Mouse (Mus musculus) liver, embryonic 13.5 days (tissue): ENCODE results near the gene Ptprr. TPM values are rescaled to one million over a fixed set of nuclear protein-coding genes. Genes with fewer than 3 reads are reported as not detected.

Source experiments
- ATAC-seq: fragments of 200-750 bp; cut with Nextera tagmentation; 2 replicates; pipeline ENCODE4 v1.8.0; 2017; ENCODE audit warnings: low read depth, mild to moderate bottlenecking, moderate number of reproducible peaks, moderate library complexity
- DNase-seq: peaks from one replicate; pipeline ENCODE4 v3.0.0; 2022
- H3K27ac ChIP-seq: fragments of 300-500 bp; sonication (generic); 2 replicates; pipeline ENCODE4 v1.5.1; 2015; ENCODE audit warnings: moderate library complexity, mild to moderate bottlenecking, inconsistent platforms
- H3K27me3 ChIP-seq: fragments of 300-500 bp; sonication (generic); 2 replicates; pipeline ENCODE4 v1.6.1; 2015; ENCODE audit warnings: mild to moderate bottlenecking, inconsistent platforms
- H3K36me3 ChIP-seq: fragments of 300-500 bp; sonication (generic); 2 replicates; pipeline ENCODE4 v1.6.1; 2015; ENCODE audit warnings: mild to moderate bottlenecking, inconsistent platforms
- H3K4me1 ChIP-seq: fragments of 300-500 bp; sonication (generic); replicated peaks from 2 replicates; pipeline ENCODE4 v1.6.1; 2015; ENCODE audit warnings: inconsistent platforms
- H3K4me2 ChIP-seq: fragments of 300-500 bp; sonication (generic); 2 replicates; pipeline ENCODE4 v1.6.1; 2015; ENCODE audit warnings: inconsistent platforms, mild to moderate bottlenecking, moderate library complexity
- H3K4me3 ChIP-seq: fragments of 300-500 bp; sonication (generic); replicated peaks from 2 replicates; pipeline ENCODE4 v1.5.1; 2015; ENCODE audit warnings: mild to moderate bottlenecking, inconsistent platforms
- H3K9ac ChIP-seq: fragments of 300-500 bp; sonication (generic); 2 replicates; pipeline ENCODE4 v1.6.1; 2015; ENCODE audit warnings: mild to moderate bottlenecking, inconsistent platforms
- H3K9me3 ChIP-seq: fragments of 300-500 bp; sonication (generic); replicated peaks from 2 replicates; pipeline ENCODE4 v1.6.1; 2016; ENCODE audit warnings: inconsistent platforms
- WGBS: fragments of 180-500 bp; shearing (Covaris S2); methylation state at CpG from one replicate; pipeline ENCODE4 v1.1.7; 2015; ENCODE audit not compliant: insufficient replicate concordance; 5-methylcytosine and 5-hydroxymethylcytosine counted together
- polyA plus RNA-seq: library from polyadenylated mRNA; unstranded; fragments of >200 nt; fragmentation: Nextera tagmentation; extraction: Ambion mirVana; gene quantifications from 2 replicates; pipeline ENCODE4 v1.2.1, GENCODE M21; 2015

Ptprr gene
- polyA plus RNA-seq, 1 experiment from 2014 or later, result 0.14 TPM

DNA sequence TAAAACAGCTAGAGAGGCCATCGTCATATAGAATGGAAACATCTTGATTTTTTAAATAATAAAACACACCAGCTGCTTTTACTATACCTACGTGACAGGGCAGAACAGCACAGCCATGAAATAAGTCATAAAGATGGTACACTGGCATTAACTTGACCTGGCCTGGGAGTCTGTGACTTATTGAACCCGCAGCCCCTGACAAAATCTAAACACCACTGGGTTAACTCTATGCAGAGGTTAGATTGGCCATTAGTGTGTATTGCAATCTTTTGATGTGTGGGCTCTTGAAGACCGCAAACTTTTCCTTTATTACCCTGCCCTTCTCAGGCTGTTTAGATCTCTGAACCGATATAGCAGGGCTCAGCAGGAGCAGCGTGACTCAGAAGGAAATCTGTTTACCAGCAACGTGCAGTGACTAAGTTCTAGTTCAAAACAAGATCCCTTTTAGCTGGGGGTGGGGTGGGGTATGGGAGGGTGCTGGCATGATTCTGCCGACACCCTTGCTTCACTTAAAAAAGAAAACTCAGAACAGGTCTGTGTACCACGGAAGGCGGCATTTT lies 157.4 kb downstream of the Ptprr start:
- Histone ChIP-seq H3K36me3 (no peaks in the 10 kb centered on the region), H3K9ac (no peak overlapping the region), H3K4me2 (no peak overlapping the region), H3K27me3 (0 out of 2 replicates have a peak, but pooled peaks cover 6% of the 10 kb centered on the region), H3K4me3 (no peak overlapping the region), H3K9me3 (no peaks in the 10 kb centered on the region), H3K4me1 (no peaks in the 10 kb centered on the region), H3K27ac (no peak overlapping the region)
- DNase-seq (no peak), ATAC-seq (no peak)
- WGBS, result 37% methylated on average over 10 of the region's 10 CpGs

DNA sequence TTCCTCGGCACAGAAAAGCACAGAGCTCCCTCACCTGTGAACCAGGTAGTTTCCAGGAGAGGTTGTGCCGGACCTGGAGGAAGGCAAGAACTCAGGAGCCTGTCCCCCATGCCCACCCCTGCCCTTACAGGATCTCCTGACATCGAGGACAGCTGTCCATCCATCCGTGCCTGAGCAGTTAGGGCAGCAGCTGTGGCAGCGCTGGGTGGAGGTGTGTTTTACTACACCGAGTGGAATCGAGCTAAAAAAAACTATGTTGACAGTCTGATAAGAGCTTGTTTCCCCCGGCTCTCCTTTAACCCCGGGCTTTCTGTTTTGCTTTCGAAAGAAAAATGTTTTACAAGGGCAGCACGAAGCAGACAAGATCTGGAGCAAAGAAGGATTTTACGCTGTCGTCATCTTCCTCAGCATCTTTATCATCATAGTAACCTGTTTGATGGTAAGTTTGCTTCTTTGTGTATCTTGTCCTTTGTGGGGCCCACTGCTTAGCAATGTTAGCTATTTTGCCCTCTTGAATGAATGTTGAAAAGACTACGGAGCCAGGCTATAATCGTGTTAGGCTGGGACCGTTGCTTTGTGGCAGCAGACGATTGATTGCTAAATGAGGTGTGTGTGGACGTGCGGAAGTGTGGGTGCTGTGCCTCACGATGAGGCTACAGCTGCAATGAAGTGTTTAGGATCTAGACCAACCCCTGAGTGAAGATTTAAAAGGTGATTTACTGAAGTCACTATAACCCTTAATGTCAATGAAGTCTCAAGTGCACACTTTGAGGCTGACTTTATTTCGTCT lies 159.6 kb downstream of the Ptprr start:
- ATAC-seq (no peak), DNase-seq (no peak)
- Histone ChIP-seq H3K9me3 (no peaks in the 10 kb centered on the region), H3K27me3 (0 out of 2 replicates have a peak, but pooled peaks cover 6% of the 10 kb centered on the region), H3K27ac (no peak overlapping the region), H3K4me2 (peak overlapping the region; percentile 37), H3K4me3 (peak overlapping the region; percentile 6; the same call in 1 of the 2 replicates), H3K36me3 (no peaks in the 10 kb centered on the region), H3K9ac (no peak overlapping the region), H3K4me1 (no peaks in the 10 kb centered on the region)
- 40% methylated on average over 21 of the region's 21 CpGs for WGBS

DNA sequence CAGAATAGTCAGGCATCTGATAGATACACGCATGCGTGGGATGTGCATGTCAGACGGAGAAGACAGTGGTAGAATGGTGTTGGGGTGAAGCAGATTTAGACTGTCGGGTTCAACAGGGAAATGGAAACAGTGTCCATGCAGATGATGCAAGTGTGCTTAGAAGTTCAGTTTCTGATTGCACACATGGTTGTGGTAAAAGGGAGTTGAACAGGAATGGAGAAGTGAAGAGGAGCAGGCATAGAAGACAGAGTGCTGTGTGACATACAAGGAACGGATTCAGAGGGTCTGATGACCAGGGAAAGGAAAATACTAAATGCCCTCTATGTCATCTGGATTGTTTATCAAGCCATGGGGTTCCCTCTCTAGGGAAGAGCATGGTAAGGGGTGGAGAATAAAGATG lies 163.2 kb downstream of the Ptprr start:
- Histone ChIP-seq H3K27ac (no peak overlapping the region), H3K9ac (no peak overlapping the region), H3K4me1 (peaks cover 7% of the 10 kb centered on the region), H3K36me3 (no peaks in the 10 kb centered on the region), H3K27me3 (no peaks in the 10 kb centered on the region), H3K4me2 (no peak overlapping the region), H3K4me3 (no peak overlapping the region), H3K9me3 (no peaks in the 10 kb centered on the region)
- 58% methylated on average over 5 of the region's 5 CpGs for WGBS
- ATAC-seq, result no peak
- no peak for DNase-seq

DNA sequence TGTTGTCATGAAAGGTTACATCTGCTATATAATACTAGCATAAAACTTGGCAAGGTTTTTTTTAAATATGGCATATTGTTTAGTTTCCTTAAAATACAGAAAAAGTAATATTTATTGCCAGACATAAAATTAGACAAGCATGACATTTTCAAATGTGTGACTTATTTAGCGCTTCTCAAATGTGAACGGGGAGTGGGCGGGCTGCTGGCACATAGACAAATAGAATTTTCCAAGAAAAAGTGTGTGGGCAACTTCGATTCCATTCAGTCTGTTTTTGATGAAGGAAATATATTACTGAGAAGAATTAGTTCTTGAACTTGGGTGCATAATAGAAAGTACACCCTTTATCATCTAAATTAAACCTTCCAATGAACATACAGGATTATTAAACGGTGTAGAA lies 164.2 kb downstream of the Ptprr start:
- peaks cover 7% of the 10 kb centered on the region for H3K4me1 ChIP-seq
- H3K4me2 ChIP-seq, result no peak overlapping the region
- H3K27me3 ChIP-seq, result no peaks in the 10 kb centered on the region
- H3K9me3 ChIP-seq, result no peaks in the 10 kb centered on the region
- no peaks in the 10 kb centered on the region for H3K36me3 ChIP-seq
- H3K27ac ChIP-seq, result no peak overlapping the region
- no peak overlapping the region for H3K4me3 ChIP-seq
- no peak for ATAC-seq
- 71% methylated on average over 5 of the region's 5 CpGs for WGBS
- no peak overlapping the region for H3K9ac ChIP-seq
- DNase-seq, result no peak

DNA sequence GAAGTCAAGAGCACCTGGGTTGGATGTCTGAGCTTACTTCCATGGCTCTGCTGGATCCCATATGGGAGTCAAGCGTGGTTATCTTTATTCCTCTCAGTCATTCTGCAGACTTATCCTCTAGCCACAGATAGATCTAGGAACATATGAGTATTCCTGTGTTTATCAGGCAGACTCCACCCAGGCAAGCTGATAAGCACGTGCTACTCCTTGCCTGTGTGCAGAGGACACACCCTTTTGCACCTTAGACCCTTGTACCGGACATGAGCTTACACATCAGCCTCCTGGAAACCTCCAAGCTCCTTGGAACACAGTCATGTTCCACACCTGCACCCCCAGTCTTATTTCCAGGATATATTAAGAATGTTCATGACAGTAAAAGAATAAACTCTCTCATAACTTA lies 165.2 kb downstream of the Ptprr start:
- H3K4me3 ChIP-seq, result no peak overlapping the region

DNA sequence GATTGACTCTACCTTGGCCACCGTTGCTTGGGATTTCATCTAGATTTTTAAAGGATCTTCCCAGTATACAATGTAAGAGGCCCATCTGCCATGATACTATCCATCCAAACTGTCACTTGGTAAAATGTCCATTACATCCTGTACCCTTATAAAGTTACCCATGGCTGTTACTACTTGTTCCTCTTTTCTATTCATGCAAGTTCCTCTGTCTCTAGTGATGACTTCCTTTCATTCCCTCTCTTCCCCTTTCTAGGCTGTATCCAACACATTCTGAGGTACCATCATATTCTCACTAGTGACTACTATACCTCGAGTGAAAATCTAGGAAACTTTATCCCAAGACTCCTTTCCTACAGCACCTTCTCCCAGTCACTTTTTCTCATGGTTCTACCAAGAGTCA lies 173.7 kb downstream of the Ptprr start:
- Histone ChIP-seq H3K9ac (no peak overlapping the region), H3K4me2 (no peak overlapping the region), H3K27me3 (no peaks in the 10 kb centered on the region), H3K9me3 (no peaks in the 10 kb centered on the region), H3K27ac (no peak overlapping the region), H3K36me3 (no peaks in the 10 kb centered on the region), H3K4me3 (no peak overlapping the region), H3K4me1 (no peaks in the 10 kb centered on the region)
- ATAC-seq (no peak), DNase-seq (no peak)
- 35% methylated on average over 2 of the region's 2 CpGs for WGBS

More for the DNA sequence above, 165.2 kb downstream of the Ptprr start:
- H3K9me3 ChIP-seq, result no peaks in the 10 kb centered on the region
- no peak overlapping the region for H3K27ac ChIP-seq
- 24% methylated on average over 3 of the region's 3 CpGs for WGBS
- no peak overlapping the region for H3K9ac ChIP-seq
- H3K4me1 ChIP-seq, result peaks cover 7% of the 10 kb centered on the region
- ATAC-seq, result peak; percentile 77
- no peaks in the 10 kb centered on the region for H3K27me3 ChIP-seq
- no peaks in the 10 kb centered on the region for H3K36me3 ChIP-seq
- no peak overlapping the region for H3K4me2 ChIP-seq
- DNase-seq, result no peak

DNA sequence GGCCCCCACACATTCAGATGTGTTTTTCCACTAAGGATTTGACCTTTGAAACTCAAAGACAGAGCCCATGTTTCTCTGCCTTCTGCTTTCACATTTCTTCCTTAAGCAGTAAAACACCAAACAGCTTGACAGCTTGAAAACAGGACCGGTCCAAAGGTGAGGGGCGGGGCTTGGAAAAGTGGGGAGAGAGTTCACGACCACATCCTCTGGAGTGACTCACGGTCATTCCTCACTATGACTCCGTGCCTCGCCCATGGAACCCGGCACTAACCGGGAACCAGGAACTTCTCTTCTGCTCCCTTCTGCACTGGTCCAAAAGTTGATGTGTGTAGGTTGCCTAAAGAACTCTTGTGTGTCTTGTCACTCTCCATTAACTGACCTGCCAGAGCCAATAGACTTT lies 174.3 kb downstream of the Ptprr start:
- 61% methylated on average over 8 of the region's 8 CpGs for WGBS
- Histone ChIP-seq H3K4me3 (no peak overlapping the region), H3K27ac (no peak overlapping the region), H3K4me2 (no peak overlapping the region), H3K4me1 (no peaks in the 10 kb centered on the region), H3K27me3 (no peaks in the 10 kb centered on the region), H3K9ac (no peak overlapping the region), H3K36me3 (no peaks in the 10 kb centered on the region), H3K9me3 (no peaks in the 10 kb centered on the region)
- DNase-seq (no peak), ATAC-seq (no peak)

DNA sequence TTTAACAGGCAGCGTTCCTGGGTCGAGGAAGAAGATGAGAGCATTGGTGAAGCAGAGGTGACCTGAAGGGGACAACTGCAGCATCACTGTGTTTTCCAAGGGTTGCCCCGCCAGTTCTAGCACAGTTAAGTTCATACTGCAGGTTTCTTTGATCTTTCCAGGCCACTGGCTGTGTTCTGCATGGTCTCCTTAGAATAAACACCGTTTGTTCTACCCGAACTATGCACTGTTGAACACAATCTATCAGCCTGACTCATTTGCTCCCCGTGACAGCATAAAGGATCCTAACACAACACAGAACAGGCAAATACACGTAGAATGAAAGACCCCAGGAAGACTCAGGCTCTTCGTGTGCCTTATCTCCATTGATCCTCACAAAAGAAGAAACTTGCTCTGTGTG lies 176.4 kb downstream of the Ptprr start:
- H3K36me3 ChIP-seq, result no peaks in the 10 kb centered on the region
- no peak overlapping the region for H3K4me3 ChIP-seq
- no peak for DNase-seq
- no peak overlapping the region for H3K4me2 ChIP-seq
- 60% methylated on average over 8 of the region's 8 CpGs for WGBS
- no peaks in the 10 kb centered on the region for H3K4me1 ChIP-seq
- no peaks in the 10 kb centered on the region for H3K9me3 ChIP-seq
- ATAC-seq, result no peak
- H3K9ac ChIP-seq, result no peak overlapping the region
- no peak overlapping the region for H3K27ac ChIP-seq
- no peaks in the 10 kb centered on the region for H3K27me3 ChIP-seq

DNA sequence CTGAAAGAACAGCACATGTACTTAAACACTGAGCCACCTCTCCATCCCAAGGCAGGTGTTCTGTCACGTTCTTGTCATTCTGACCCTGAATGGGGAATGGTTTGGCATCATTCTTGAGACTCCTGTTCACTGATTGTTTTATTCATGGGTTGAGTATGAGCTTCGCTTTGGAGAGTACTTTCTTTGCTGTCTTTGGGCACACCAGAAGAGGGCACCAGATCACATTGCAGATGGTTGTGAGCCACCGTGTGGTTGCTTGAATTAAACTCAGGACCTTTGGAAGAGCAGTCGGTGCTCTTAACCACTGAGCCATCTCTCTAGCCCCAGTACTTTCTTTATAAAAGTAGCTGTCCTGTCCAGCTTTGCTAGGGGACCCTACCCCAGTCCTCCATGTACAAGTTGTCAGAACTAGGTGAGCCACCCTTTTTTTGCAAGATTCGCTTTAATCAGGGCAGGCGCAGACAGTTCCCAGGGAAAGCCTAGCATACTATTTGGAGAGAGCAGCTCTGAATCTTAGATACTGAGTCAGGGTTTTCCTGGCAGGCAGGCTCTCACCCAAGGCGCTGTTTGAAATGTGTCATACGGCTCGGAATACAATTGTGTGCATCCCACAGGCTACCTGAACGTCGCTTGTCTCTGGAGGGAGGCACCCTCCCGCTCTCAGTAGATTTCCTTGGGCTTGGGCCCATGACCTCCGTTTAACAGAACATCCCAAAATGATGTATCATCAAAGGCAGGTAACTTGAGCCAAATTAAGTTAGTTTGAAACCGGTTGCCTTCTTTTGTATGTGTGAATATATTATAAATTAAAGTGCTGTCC lies 178.8 kb downstream of the Ptprr start:
- no peak overlapping the region for H3K9ac ChIP-seq
- no peaks in the 10 kb centered on the region for H3K27me3 ChIP-seq
- no peaks in the 10 kb centered on the region for H3K9me3 ChIP-seq
- H3K4me1 ChIP-seq, result no peaks in the 10 kb centered on the region
- no peak overlapping the region for H3K4me2 ChIP-seq
- H3K27ac ChIP-seq, result no peak overlapping the region
- no peak overlapping the region for H3K4me3 ChIP-seq
- DNase-seq (no peak), ATAC-seq (no peak)
- 23% methylated on average over 14 of the region's 14 CpGs for WGBS
- H3K36me3 ChIP-seq, result no peaks in the 10 kb centered on the region

DNA sequence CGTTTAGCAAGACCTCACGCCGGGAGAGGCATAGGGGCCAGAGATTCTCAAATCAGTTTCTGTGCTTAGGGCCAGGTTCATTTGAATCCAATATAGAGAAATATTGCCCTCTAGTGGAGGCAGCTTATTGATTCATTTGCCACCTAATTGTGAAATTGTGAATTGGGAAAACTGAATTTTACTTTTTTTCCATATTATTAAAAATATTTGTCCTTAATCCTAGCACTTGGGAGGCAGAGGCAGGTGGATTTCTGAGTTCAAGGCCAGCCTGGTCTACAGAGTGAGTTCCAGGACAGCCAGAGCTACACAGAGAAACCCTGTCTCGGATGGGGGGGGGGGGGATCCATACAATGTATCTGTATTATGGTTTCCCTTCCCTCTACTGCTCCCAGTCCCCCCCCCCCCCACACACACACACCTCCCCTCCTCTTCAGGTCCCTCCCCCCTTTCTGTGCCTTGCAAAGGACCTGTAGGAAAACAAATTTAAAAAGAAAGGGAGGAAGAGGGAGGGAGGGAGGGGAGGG lies 179.5 kb downstream of the Ptprr start:
- Histone ChIP-seq H3K9me3 (no peaks in the 10 kb centered on the region), H3K27me3 (no peaks in the 10 kb centered on the region), H3K4me2 (no peak overlapping the region), H3K27ac (no peak overlapping the region), H3K4me3 (no peak overlapping the region), H3K36me3 (no peaks in the 10 kb centered on the region), H3K4me1 (no peaks in the 10 kb centered on the region), H3K9ac (no peak overlapping the region)
- no peak for DNase-seq
- 10% methylated on average over 4 of the region's 4 CpGs for WGBS
- ATAC-seq, result no peak

DNA sequence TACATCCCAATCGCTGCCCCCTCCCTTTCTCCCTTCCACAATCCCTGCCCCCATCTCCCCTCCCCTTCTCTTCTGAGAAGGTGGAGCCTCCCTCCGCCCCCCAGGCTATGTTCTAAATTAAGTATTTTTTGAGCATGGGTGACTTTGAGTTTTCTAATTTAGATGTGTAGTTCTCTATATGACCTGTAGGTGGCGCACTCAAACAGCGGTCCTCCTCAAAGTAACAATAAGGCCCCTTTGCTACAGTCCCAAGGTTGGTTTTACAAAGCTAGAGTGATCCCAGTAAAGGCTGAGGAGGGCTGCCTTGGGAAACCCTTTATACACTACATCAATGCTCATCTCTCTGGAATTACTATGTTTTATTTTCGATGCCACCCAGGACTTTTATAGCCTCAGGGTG lies 181.0 kb downstream of the Ptprr start:
- H3K9ac ChIP-seq, result no peak overlapping the region
- no peak for DNase-seq
- no peaks in the 10 kb centered on the region for H3K9me3 ChIP-seq
- 19% methylated on average over 5 of the region's 5 CpGs for WGBS
- H3K36me3 ChIP-seq, result no peaks in the 10 kb centered on the region
- no peak overlapping the region for H3K27ac ChIP-seq
- no peaks in the 10 kb centered on the region for H3K4me1 ChIP-seq
- no peak for ATAC-seq
- no peaks in the 10 kb centered on the region for H3K27me3 ChIP-seq
- H3K4me3 ChIP-seq, result no peak overlapping the region
- H3K4me2 ChIP-seq, result no peak overlapping the region
